Mouse (Mus musculus): ENCODE measurements around the gene Mef2a. TPM values are rescaled to one million over a fixed set of nuclear protein-coding genes. Genes with fewer than 3 reads are reported as not detected.

Gene Mef2a
- polyA plus RNA-seq, 1 experiment, result 64.5 TPM

DNA sequence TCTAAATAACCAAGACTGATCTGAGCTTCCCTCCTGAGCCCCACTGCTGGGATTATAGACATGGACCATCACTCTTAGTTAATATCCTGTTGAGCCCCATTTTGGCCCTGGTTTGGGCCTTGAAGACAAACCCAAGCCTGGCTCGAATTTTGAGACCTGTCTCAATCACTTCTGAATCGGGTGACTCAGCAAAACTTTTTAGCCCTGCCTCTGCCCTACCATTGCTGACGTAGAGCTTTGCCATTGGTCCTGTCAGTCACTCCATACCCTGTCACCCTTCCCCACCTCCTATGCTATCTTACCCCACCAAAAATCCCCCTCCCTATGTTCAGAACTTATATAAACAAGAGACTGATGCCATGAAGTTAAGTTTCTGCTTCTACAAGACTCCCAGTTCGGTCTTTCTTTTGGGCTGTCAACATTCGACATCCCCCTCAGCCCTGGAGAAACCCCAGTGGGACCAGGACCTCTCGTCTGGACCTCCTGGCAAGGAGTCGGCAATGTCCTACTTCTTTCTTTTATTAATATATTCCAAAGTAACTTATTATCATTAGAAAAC, 30.5 kb downstream of the Mef2a start:
- Histone ChIP-seq H3K27me3 (ENCODE audit: control insufficient read depth, insufficient read depth, insufficient read length) (no peaks in the 10 kb centered on the region), H3K4me2 (ENCODE audit: low read depth) (no peak overlapping the region), H3ac (ENCODE audit: control insufficient read depth, insufficient read length) (no peak overlapping the region), H3K79me2 (ENCODE audit: control insufficient read depth, insufficient read depth) (peaks cover 95% of the 10 kb centered on the region), H3K4me3 (no peak overlapping the region), H3K36me3 (ENCODE audit: control insufficient read depth, insufficient read depth) (peaks cover 20% of the 10 kb centered on the region)
- TF ChIP-seq TCF12 (IDR thresholded peaks at IDR 0.05; ENCODE audit: insufficient read depth, poor library complexity, severe bottlenecking), result no peak
- TF ChIP-seq MYOD1 (IDR thresholded peaks at IDR 0.05; ENCODE audit: control insufficient read depth in 1 of 3, insufficient read length in 2 of 3, low read depth in 2 of 3), result no peak
- no peak for TF ChIP-seq REST (IDR thresholded peaks at IDR 0.05; ENCODE audit: insufficient read depth, insufficient read length)

DNA sequence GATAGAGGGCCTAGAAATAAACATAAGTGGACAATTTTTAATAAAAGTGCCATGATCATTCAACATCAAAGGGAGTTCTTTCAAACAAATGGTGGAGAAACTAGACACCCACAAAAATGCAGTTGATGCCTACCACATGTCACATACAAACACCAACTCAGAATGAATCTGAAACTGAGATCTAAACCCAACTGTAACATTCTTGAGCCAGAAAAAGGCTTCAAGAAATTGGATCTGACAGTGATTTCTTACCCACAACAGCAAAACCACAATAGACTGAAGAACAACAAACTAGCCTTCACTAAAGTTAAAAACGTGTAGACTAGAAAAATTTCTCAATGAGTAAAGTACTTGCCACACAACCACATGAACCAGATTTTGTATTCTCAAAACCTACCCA, 52.3 kb downstream of the Mef2a start:
- Histone ChIP-seq H3K4me3 (no peak overlapping the region), H3K36me3 (ENCODE audit: control insufficient read depth, insufficient read depth) (peaks cover 8% of the 10 kb centered on the region), H3K27me3 (ENCODE audit: control insufficient read depth, insufficient read depth, insufficient read length) (no peaks in the 10 kb centered on the region), H3ac (ENCODE audit: control insufficient read depth, insufficient read length) (no peak overlapping the region), H3K79me2 (ENCODE audit: control insufficient read depth, insufficient read depth) (peaks cover 91% of the 10 kb centered on the region), H3K4me2 (ENCODE audit: low read depth) (peak overlapping the region; percentile 44)
- TF ChIP-seq MYOG (IDR thresholded peaks at IDR 0.05; ENCODE audit: control insufficient read depth in 1 of 3, insufficient read depth in 1 of 3, insufficient read length in 2 of 3, low read depth in 2 of 3) (no peak), SRF (IDR thresholded peaks at IDR 0.05; ENCODE audit: control insufficient read depth, insufficient read length, low read depth) (no peak), TCF12 (IDR thresholded peaks at IDR 0.05; ENCODE audit: insufficient read depth, poor library complexity, severe bottlenecking) (no peak), MAX (IDR thresholded peaks at IDR 0.05; ENCODE audit: low read depth) (no peak), POLR2A (IDR thresholded peaks at IDR 0.05; ENCODE audit: insufficient read length, low read depth) (no peak), REST (IDR thresholded peaks at IDR 0.05; ENCODE audit: insufficient read depth, insufficient read length) (no peak), POLR2AphosphoS2 (IDR thresholded peaks at IDR 0.05; ENCODE audit: insufficient read length, low read depth) (no peak)

DNA sequence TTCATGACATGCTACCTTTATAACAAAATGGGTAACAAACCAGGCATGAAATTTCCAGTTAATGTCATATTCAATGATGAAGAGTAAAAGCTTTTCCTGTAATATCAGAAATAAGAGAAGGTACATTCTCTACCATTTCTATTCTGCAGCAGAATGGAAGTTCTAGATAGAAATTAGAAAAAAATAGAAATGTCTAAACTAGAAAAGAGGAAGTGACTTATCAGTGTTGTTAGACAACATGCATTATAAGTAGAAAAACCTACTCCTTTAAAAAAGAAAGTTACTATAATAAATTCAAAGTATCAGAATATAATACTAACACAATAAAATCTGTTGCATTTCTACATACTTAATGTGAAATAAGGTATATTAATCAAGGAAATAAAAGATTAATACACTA, 54.0 kb downstream of the Mef2a start:
- H3ac ChIP-seq (ENCODE audit: control insufficient read depth, insufficient read length), result no peak overlapping the region
- H3K36me3 ChIP-seq (ENCODE audit: control insufficient read depth, insufficient read depth), result peaks cover 20% of the 10 kb centered on the region
- no peaks in the 10 kb centered on the region for H3K27me3 ChIP-seq (ENCODE audit: control insufficient read depth, insufficient read depth, insufficient read length)
- peaks cover 86% of the 10 kb centered on the region for H3K79me2 ChIP-seq (ENCODE audit: control insufficient read depth, insufficient read depth)
- H3K4me2 ChIP-seq (ENCODE audit: low read depth), result no peak overlapping the region
- no peak for TF ChIP-seq TCF12 (IDR thresholded peaks at IDR 0.05; ENCODE audit: insufficient read depth, poor library complexity, severe bottlenecking)
- no peak for TF ChIP-seq TCF3 (IDR thresholded peaks at IDR 0.05; ENCODE audit: insufficient read length, low read depth)
- no peak for TF ChIP-seq CEBPB (IDR thresholded peaks at IDR 0.05; ENCODE audit: insufficient read depth, poor library complexity, severe bottlenecking)
- TF ChIP-seq MYOD1 (IDR thresholded peaks at IDR 0.05; ENCODE audit: control insufficient read depth in 1 of 3, insufficient read length in 2 of 3, low read depth in 2 of 3), result no peak
- TF ChIP-seq POLR2A (IDR thresholded peaks at IDR 0.05; ENCODE audit: insufficient read length, low read depth), result no peak
- no peak for TF ChIP-seq MAX (IDR thresholded peaks at IDR 0.05; ENCODE audit: low read depth)
- TF ChIP-seq USF1 (IDR thresholded peaks at IDR 0.05; ENCODE audit: low read depth), result no peak
- TF ChIP-seq POLR2AphosphoS2 (IDR thresholded peaks at IDR 0.05; ENCODE audit: insufficient read length, low read depth), result no peak
- TF ChIP-seq REST (IDR thresholded peaks at IDR 0.05; ENCODE audit: insufficient read depth, insufficient read length), result no peak
- TF ChIP-seq MYOG (IDR thresholded peaks at IDR 0.05; ENCODE audit: control insufficient read depth in 1 of 3, insufficient read depth in 1 of 3, insufficient read length in 2 of 3, low read depth in 2 of 3), result no peak
- no peak for TF ChIP-seq SRF (IDR thresholded peaks at IDR 0.05; ENCODE audit: control insufficient read depth, insufficient read length, low read depth)
- no peak for TF ChIP-seq E2F4 (IDR thresholded peaks at IDR 0.05; ENCODE audit: insufficient read depth)
- no peak overlapping the region for H3K4me3 ChIP-seq

DNA sequence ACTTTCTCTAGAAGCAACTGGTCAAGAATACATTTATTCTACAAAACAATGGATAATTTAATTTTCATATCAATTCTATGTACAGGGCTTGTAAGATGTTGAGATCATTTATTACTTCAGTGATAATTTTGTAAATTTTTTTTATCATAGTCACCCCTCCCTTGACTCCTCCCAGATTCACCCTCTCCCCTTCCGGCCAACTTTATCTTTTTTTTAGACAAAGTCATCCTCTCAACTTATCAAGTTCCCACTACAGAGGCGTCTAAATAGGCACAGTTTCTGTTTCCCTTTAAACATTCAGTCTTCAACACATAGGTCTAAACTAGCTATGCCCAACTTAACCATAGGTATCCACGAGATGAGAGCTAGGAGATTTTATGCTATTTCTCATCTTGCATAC, 59.5 kb downstream of the Mef2a start:
- peaks cover 89% of the 10 kb centered on the region for H3K79me2 ChIP-seq (ENCODE audit: control insufficient read depth, insufficient read depth)
- TF ChIP-seq REST (IDR thresholded peaks at IDR 0.05; ENCODE audit: insufficient read depth, insufficient read length) (no peak), MAX (IDR thresholded peaks at IDR 0.05; ENCODE audit: low read depth) (no peak), E2F4 (IDR thresholded peaks at IDR 0.05; ENCODE audit: insufficient read depth) (no peak)
- no peak overlapping the region for H3K4me2 ChIP-seq (ENCODE audit: low read depth)

DNA sequence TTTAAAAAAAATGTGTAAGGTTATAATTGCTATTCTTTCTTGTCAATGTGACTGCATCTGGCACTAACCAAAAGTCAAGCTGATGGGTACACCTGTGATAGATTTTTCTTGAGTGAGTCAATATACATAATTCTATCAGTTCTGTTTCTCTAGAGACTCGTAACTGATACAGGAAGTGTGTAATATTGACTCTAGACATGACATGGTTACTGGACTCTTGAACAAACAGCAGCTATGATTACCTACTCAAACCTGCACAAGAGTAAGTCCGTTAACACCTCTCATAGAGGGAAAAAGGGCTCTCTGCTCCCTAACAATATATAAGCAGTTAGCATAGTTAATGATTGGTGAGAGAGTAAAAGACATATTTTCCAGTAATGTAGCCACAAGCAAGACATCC, 62.5 kb downstream of the Mef2a start:
- H3K79me2 ChIP-seq (ENCODE audit: control insufficient read depth, insufficient read depth), result peaks cover 97% of the 10 kb centered on the region
- H3K27me3 ChIP-seq (ENCODE audit: control insufficient read depth, insufficient read depth, insufficient read length), result no peaks in the 10 kb centered on the region
- no peak overlapping the region for H3K4me2 ChIP-seq (ENCODE audit: low read depth)
- H3ac ChIP-seq (ENCODE audit: control insufficient read depth, insufficient read length), result no peak overlapping the region
- no peak overlapping the region for H3K4me3 ChIP-seq
- peaks cover 31% of the 10 kb centered on the region for H3K36me3 ChIP-seq (ENCODE audit: control insufficient read depth, insufficient read depth)
- TF ChIP-seq POLR2AphosphoS2 (IDR thresholded peaks at IDR 0.05; ENCODE audit: insufficient read length, low read depth) (no peak), POLR2A (IDR thresholded peaks at IDR 0.05; ENCODE audit: insufficient read length, low read depth) (no peak), SRF (IDR thresholded peaks at IDR 0.05; ENCODE audit: control insufficient read depth, insufficient read length, low read depth) (no peak)

More for the DNA sequence above, 59.5 kb downstream of the Mef2a start:
- Histone ChIP-seq H3K27me3 (ENCODE audit: control insufficient read depth, insufficient read depth, insufficient read length) (no peaks in the 10 kb centered on the region), H3ac (ENCODE audit: control insufficient read depth, insufficient read length) (no peak overlapping the region), H3K4me3 (no peak overlapping the region), H3K36me3 (ENCODE audit: control insufficient read depth, insufficient read depth) (peaks cover 34% of the 10 kb centered on the region)

DNA sequence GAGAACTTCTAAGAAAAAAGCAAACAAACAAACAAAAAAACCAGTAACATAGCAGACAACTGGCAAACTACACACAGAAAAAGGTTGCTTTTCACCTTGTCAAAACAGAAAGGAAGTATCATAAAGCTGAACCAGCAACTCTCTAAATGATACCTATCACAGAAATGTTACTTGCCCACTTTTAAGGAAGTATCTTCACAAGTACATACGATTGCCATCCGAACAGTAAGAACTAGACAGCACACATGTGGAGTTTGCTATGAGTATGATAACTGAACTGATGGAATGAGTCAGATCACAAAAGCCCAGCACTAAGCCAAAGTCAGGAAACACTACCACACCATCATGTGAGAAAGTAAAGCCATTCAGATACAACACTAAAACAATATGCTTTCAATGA, 64.6 kb downstream of the Mef2a start:
- H3K36me3 ChIP-seq (ENCODE audit: control insufficient read depth, insufficient read depth), result peaks cover 22% of the 10 kb centered on the region
- TF ChIP-seq MYOD1 (IDR thresholded peaks at IDR 0.05; ENCODE audit: control insufficient read depth in 1 of 3, insufficient read length in 2 of 3, low read depth in 2 of 3) (no peak), SRF (IDR thresholded peaks at IDR 0.05; ENCODE audit: control insufficient read depth, insufficient read length, low read depth) (no peak), MYOG (IDR thresholded peaks at IDR 0.05; ENCODE audit: control insufficient read depth in 1 of 3, insufficient read depth in 1 of 3, insufficient read length in 2 of 3, low read depth in 2 of 3) (no peak), POLR2A (IDR thresholded peaks at IDR 0.05; ENCODE audit: insufficient read length, low read depth) (no peak), MAX (IDR thresholded peaks at IDR 0.05; ENCODE audit: low read depth) (no peak), E2F4 (IDR thresholded peaks at IDR 0.05; ENCODE audit: insufficient read depth) (no peak), TCF12 (IDR thresholded peaks at IDR 0.05; ENCODE audit: insufficient read depth, poor library complexity, severe bottlenecking) (no peak), CEBPB (IDR thresholded peaks at IDR 0.05; ENCODE audit: insufficient read depth, poor library complexity, severe bottlenecking) (no peak), TCF3 (IDR thresholded peaks at IDR 0.05; ENCODE audit: insufficient read length, low read depth) (no peak)

More for the DNA sequence above, 64.6 kb downstream of the Mef2a start:
- Histone ChIP-seq H3K4me2 (ENCODE audit: low read depth) (no peak overlapping the region), H3ac (ENCODE audit: control insufficient read depth, insufficient read length) (no peak overlapping the region), H3K79me2 (ENCODE audit: control insufficient read depth, insufficient read depth) (peaks cover 88% of the 10 kb centered on the region), H3K4me3 (no peak overlapping the region), H3K27me3 (ENCODE audit: control insufficient read depth, insufficient read depth, insufficient read length) (no peaks in the 10 kb centered on the region)

All from myocyte (in vitro differentiated cells).